9 mouse cellular contexts compared by ENCODE assay signal in genomic region chr17:15066066-15066465, GRCm38 (mm10). TPM values are rescaled to one million over a fixed set of nuclear protein-coding genes. Genes with fewer than 3 reads are reported as not detected.
DNase-seq lines count a peak whose midpoint lies in the region; ATAC-seq and TF ChIP-seq lines count a peak whose summit lies in the region.
"Had no signal": no experiment of that assay in that cellular context is flagged by ENCODE, and none has a peak within 500 bp of the region (broad histone marks: within the 10 kb centered on the region; RNA-seq: fewer than 3 reads in every experiment).

No protein-coding gene starts in this region.

- no peaks in the 10 kb centered on the region for H3K4me1 ChIP-seq in lung, postnatal 0 days (ENCODE audit: insufficient read depth, low read depth, low read length)
- peaks cover 6% of the 10 kb centered on the region; the same call in 1 of the 2 replicates for H3K4me1 ChIP-seq in stomach, embryonic 15.5 days

- TF ChIP-seq CTCF in lung, postnatal 0 days (IDR thresholded peaks at IDR 0.05), result no peak

- TF ChIP-seq EP300 in lung, postnatal 0 days (IDR thresholded peaks at IDR 0.05), result no peak

- no peak overlapping the region for H3K27ac ChIP-seq in lung, postnatal 0 days (ENCODE audit: low read length)
- H3K27ac ChIP-seq in stomach, embryonic 15.5 days, result no peak overlapping the region
- H3K27ac ChIP-seq: liver, embryonic 14.5 days had no signal

- H3K27me3 ChIP-seq in lung, postnatal 0 days (replicated peaks; ENCODE audit: insufficient read depth, low read length), result no peaks in the 10 kb centered on the region
- no peaks in the 10 kb centered on the region for H3K27me3 ChIP-seq in stomach, embryonic 15.5 days (replicated peaks)

- 0 out of 2 replicates have a peak, but pooled peaks cover 14% of the 10 kb centered on the region for H3K36me3 ChIP-seq in lung, postnatal 0 days (ENCODE audit: insufficient read depth, low read length)
- H3K36me3 ChIP-seq in stomach, embryonic 15.5 days, result peaks cover 9% of the 10 kb centered on the region

- ATAC-seq in lung, postnatal 0 days, result peak; percentile 33; the same call in 1 of the 2 replicates
- ATAC-seq in stomach, embryonic 15.5 days (ENCODE audit: insufficient read depth, low FRiP score, low read depth), result no peak

- WGBS in lung, postnatal 0 days, result 59% methylated on average over 6 of the region's 6 CpGs
- 51% methylated on average over 6 of the region's 6 CpGs for WGBS in stomach, embryonic 15.5 days

- H3K9me3 ChIP-seq in lung, postnatal 0 days (ENCODE audit: low read length), result no peaks in the 10 kb centered on the region
- H3K9me3 ChIP-seq in stomach, embryonic 15.5 days, result no peaks in the 10 kb centered on the region

- H3K4me2 ChIP-seq in lung, postnatal 0 days (replicated peaks; ENCODE audit: low read depth, low read length), result no peak overlapping the region
- peak overlapping the region; percentile 25; the same call in 1 of the 2 replicates for H3K4me2 ChIP-seq in stomach, embryonic 15.5 days

- DNase-seq in cerebellum, adult 9-10 months, result peak; percentile 15
- DNase-seq in cerebellum, adult 11 months, result no peak
- DNase-seq in lung, postnatal 0 days (ENCODE audit: low spot score), result peak; percentile 26
- no peak for DNase-seq in lung, adult 18-20 months
- peak; percentile 38 to 61 for DNase-seq in kidney, postnatal 4 days
- no peak for DNase-seq in layer of hippocampus, adult 9-10 months (ENCODE audit: low spot score)
- DNase-seq in left cerebral cortex, adult 8-10 months (ENCODE audit: low spot score in 2 of 2), result no peak

- H3K9ac ChIP-seq in lung, postnatal 0 days (replicated peaks; ENCODE audit: low read depth), result no peak overlapping the region
- no peak overlapping the region for H3K9ac ChIP-seq in stomach, embryonic 15.5 days
- H3K9ac ChIP-seq: liver, embryonic 14.5 days had no signal

- no peak overlapping the region for H3K4me3 ChIP-seq in lung, postnatal 0 days (ENCODE audit: low read depth, low read length)
- no peak overlapping the region for H3K4me3 ChIP-seq in stomach, embryonic 15.5 days (replicated peaks)

RNA-seq across cellular contexts. Expression of gene Gm3448, which starts 24.7 kb away (rescaled TPM):
- 4.4 and 5.0 TPM in 2 replicates for polyA plus RNA-seq in lung, postnatal 0 days (2015; fragmentation: Nextera tagmentation; extraction: Ambion mirVana)
- 4.1 and 5.2 TPM in 2 replicates for polyA plus RNA-seq in stomach, embryonic 15.5 days (2015; fragmentation: Nextera tagmentation; extraction: Ambion mirVana)
- 1 to 10 TPM; 6.9 to 9.3 (median 8.1) TPM for total RNA-seq in left cerebral cortex, adult 8-10 months (2022)

RNA-seq across cellular contexts. Expression of gene Tcte3, which starts 24.8 kb away (rescaled TPM):
- 1.1 and 1.2 TPM in 2 replicates for polyA plus RNA-seq in lung, postnatal 0 days (2015; fragmentation: Nextera tagmentation; extraction: Ambion mirVana)
- 0.61 TPM in 1 of 2 replicates, not detected in the other for polyA plus RNA-seq in stomach, embryonic 15.5 days (2015; fragmentation: Nextera tagmentation; extraction: Ambion mirVana)
- 1 to 10 TPM in 2 of 4 experiments, not detected in 2; 1.4 to 1.9 TPM for total RNA-seq in left cerebral cortex, adult 8-10 months (2022)

RNA-seq across cellular contexts. Expression of gene Ermard, which starts 25.1 kb away (rescaled TPM):
- 49.6 and 59.4 TPM in 2 replicates for polyA plus RNA-seq in lung, postnatal 0 days (2015; fragmentation: Nextera tagmentation; extraction: Ambion mirVana)
- polyA plus RNA-seq in stomach, embryonic 15.5 days (2015; fragmentation: Nextera tagmentation; extraction: Ambion mirVana), result 69.4 and 74.0 TPM in 2 replicates
- total RNA-seq in left cerebral cortex, adult 8-10 months (2022), result 10 to 100 TPM; 45.4 to 57.1 (median 53.1) TPM

RNA-seq across cellular contexts. Expression of gene Gm3435, which starts 56.1 kb away (rescaled TPM):
- 4.5 and 5.6 TPM in 2 replicates for polyA plus RNA-seq in lung, postnatal 0 days (2015; fragmentation: Nextera tagmentation; extraction: Ambion mirVana)
- 7.2 and 8.3 TPM in 2 replicates for polyA plus RNA-seq in stomach, embryonic 15.5 days (2015; fragmentation: Nextera tagmentation; extraction: Ambion mirVana)
- total RNA-seq in left cerebral cortex, adult 8-10 months (2022), result 1 to 10 TPM; 3.0 to 6.0 (median 4.4) TPM

Comparison
In these comparisons a context has a peak if more than half of its experiments do, and no peak if none do; other contexts are left out.
1. DNase-seq: peak in cerebellum, adult 9-10 months (single experiment), lung, postnatal 0 days (single experiment) and kidney, postnatal 4 days (2 of 2); none in cerebellum, adult 11 months (single experiment), lung, adult 18-20 months (0 of 2), layer of hippocampus, adult 9-10 months (single experiment) and left cerebral cortex, adult 8-10 months (0 of 2).